Mouse (Mus musculus) kidney, adult 2 months (tissue): Measurements from ENCODE around the gene Ppp3ca. TPM values are rescaled to one million over a fixed set of nuclear protein-coding genes. Genes with fewer than 3 reads are reported as not detected.

Experiments used
- DNase-seq: peaks from one replicate; pipeline ENCODE4 v3.0.0; 2021
- H3K27ac ChIP-seq: fragments of 200-500 bp; 2 replicates; pipeline ENCODE4 v1.5.1; 2012; ENCODE audit warnings: low read depth, low read length, control low read depth, inconsistent platforms; ENCODE audit not compliant: insufficient read depth
- H3K27me3 ChIP-seq: fragments of 200-500 bp; replicated peaks from 2 replicates; pipeline ENCODE4 v1.6.1; 2012; ENCODE audit warnings: mild to moderate bottlenecking, moderate library complexity, low read length, inconsistent platforms; ENCODE audit not compliant: control insufficient read depth, insufficient read depth
- H3K36me3 ChIP-seq: fragments of 200-500 bp; 2 replicates; pipeline ENCODE4 v1.6.1; 2012; ENCODE audit warnings: mild to moderate bottlenecking, moderate library complexity, low read length, inconsistent platforms; ENCODE audit not compliant: control insufficient read depth, insufficient read depth
- H3K4me1 ChIP-seq: fragments of 200-500 bp; 2 replicates; pipeline ENCODE4 v1.6.1; 2011; ENCODE audit warnings: low read length; ENCODE audit not compliant: control insufficient read depth, insufficient read depth
- H3K4me3 ChIP-seq: fragments of 200-500 bp; 2 replicates; pipeline ENCODE4 v1.5.1; 2011; ENCODE audit warnings: mild to moderate bottlenecking, low read depth, low read length, control low read depth; ENCODE audit not compliant: insufficient read depth
- CTCF ChIP-seq: fragments of 200-500 bp; conservative IDR thresholded peaks from 2 replicates; pipeline ENCODE4 v1.5.1; 2011; ENCODE audit warnings: low read depth, mild to moderate bottlenecking, control low read depth, low read length, moderate library complexity, mixed read lengths; ENCODE audit not compliant: insufficient read depth, insufficient read length
- POLR2A ChIP-seq: fragments of 200-500 bp; IDR thresholded peaks from one replicate; pipeline ENCODE4 v1.6.1; 2011; ENCODE audit warnings: low read depth, low read length, control low read depth
- WGBS: fragments of 180-500 bp; shearing (Covaris S2); methylation state at CpG from one replicate; pipeline ENCODE4 v1.1.7; 2018; 5-methylcytosine and 5-hydroxymethylcytosine counted together
- polyA plus RNA-seq: library from polyadenylated mRNA; depleted of rRNA; stranded (reverse); fragments of >200 nt; gene quantifications from 2 replicates; pipeline ENCODE4 v1.2.3, GENCODE M21; 2012

Ppp3ca gene
- polyA plus RNA-seq, 1 experiment: 14.0 TPM

GRCm38 (mm10) chr3:136741659-136742058 lies 71.7 kb downstream of the Ppp3ca start:
- 74% methylated on average over 5 of the region's 5 CpGs for WGBS
- Histone ChIP-seq H3K27ac (no peak overlapping the region), H3K36me3 (no peaks in the 10 kb centered on the region), H3K4me3 (no peak overlapping the region), H3K27me3 (no peaks in the 10 kb centered on the region), H3K4me1 (peaks cover 9% of the 10 kb centered on the region)
- no peak for DNase-seq
- no peak for TF ChIP-seq POLR2A
- no peak for TF ChIP-seq CTCF

GRCm38 (mm10) chr3:136742258-136743057 lies 72.5 kb downstream of the Ppp3ca start:
- no peak for TF ChIP-seq POLR2A
- no peak overlapping the region for H3K27ac ChIP-seq
- no peak for DNase-seq
- WGBS: 80% methylated on average over 9 of the region's 9 CpGs
- H3K27me3 ChIP-seq: no peaks in the 10 kb centered on the region
- no peak overlapping the region for H3K4me3 ChIP-seq
- H3K4me1 ChIP-seq: peaks cover 9% of the 10 kb centered on the region
- no peaks in the 10 kb centered on the region for H3K36me3 ChIP-seq

GRCm38 (mm10) chr3:136744295-136744897 lies 74.5 kb downstream of the Ppp3ca start:
- H3K4me1 ChIP-seq: peaks cover 9% of the 10 kb centered on the region
- DNase-seq: no peak
- TF ChIP-seq CTCF: no peak
- TF ChIP-seq POLR2A: no peak
- 91% methylated on average over 10 of the region's 10 CpGs for WGBS
- H3K36me3 ChIP-seq: no peaks in the 10 kb centered on the region
- H3K4me3 ChIP-seq: no peak overlapping the region
- no peaks in the 10 kb centered on the region for H3K27me3 ChIP-seq
- H3K27ac ChIP-seq: no peak overlapping the region

- H3K4me3 ChIP-seq: no peak overlapping the region
- no peak overlapping the region for H3K27ac ChIP-seq
- no peak for TF ChIP-seq CTCF
- no peak for TF ChIP-seq POLR2A
- no peaks in the 10 kb centered on the region for H3K27me3 ChIP-seq
- 80% methylated on average over 7 of the region's 7 CpGs for WGBS
- no peak for DNase-seq
- peaks cover 9% of the 10 kb centered on the region for H3K4me1 ChIP-seq
- no peaks in the 10 kb centered on the region for H3K36me3 ChIP-seq
These were observed 75.5 kb downstream of the Ppp3ca start for GRCm38 (mm10) chr3:136745456-136745855.

- Histone ChIP-seq H3K27me3 (no peaks in the 10 kb centered on the region), H3K27ac (no peak overlapping the region), H3K4me3 (no peak overlapping the region), H3K4me1 (peaks cover 6% of the 10 kb centered on the region), H3K36me3 (no peaks in the 10 kb centered on the region)
- WGBS: 98% methylated on average over 6 of the region's 6 CpGs
- no peak for DNase-seq
- TF ChIP-seq CTCF: no peak
- no peak for TF ChIP-seq POLR2A
These were observed 79.0 kb downstream of the Ppp3ca start for GRCm38 (mm10) chr3:136748761-136749476.

GRCm38 (mm10) chr3:136749477-136749797 lies 79.5 kb downstream of the Ppp3ca start:
- TF ChIP-seq CTCF (no peak), POLR2A (no peak)
- DNase-seq: no peak

GRCm38 (mm10) chr3:136749951-136750350 lies 80.0 kb downstream of the Ppp3ca start:
- TF ChIP-seq CTCF: no peak
- H3K27me3 ChIP-seq: no peaks in the 10 kb centered on the region
- H3K36me3 ChIP-seq: no peaks in the 10 kb centered on the region
- peaks cover 6% of the 10 kb centered on the region for H3K4me1 ChIP-seq
- no peak overlapping the region for H3K27ac ChIP-seq
- H3K4me3 ChIP-seq: no peak overlapping the region
- no peak for DNase-seq
- WGBS: 62% methylated on average over 2 of the region's 2 CpGs

More at GRCm38 (mm10) chr3:136749477-136749797, 79.5 kb downstream of the Ppp3ca start:
- H3K36me3 ChIP-seq: no peaks in the 10 kb centered on the region
- no peaks in the 10 kb centered on the region for H3K27me3 ChIP-seq
- peaks cover 6% of the 10 kb centered on the region for H3K4me1 ChIP-seq
- H3K4me3 ChIP-seq: no peak overlapping the region
- H3K27ac ChIP-seq: no peak overlapping the region
